Mouse (Mus musculus) lung, embryonic 15.5 days (tissue): ENCODE measurements around the gene Olfr692. TPM values are rescaled to one million over a fixed set of nuclear protein-coding genes. Genes with fewer than 3 reads are reported as not detected.
"Not testable (repeated sequence)": the region's sequence is repeated elsewhere in the genome, so short reads cannot be mapped to it uniquely, and the experiment has no call there.

Experiments used
- ATAC-seq: fragments of 200-750 bp; cut with Nextera tagmentation; 2 replicates; pipeline ENCODE4 v1.8.0; 2017; ENCODE audit warnings: moderate number of reproducible peaks, borderline replicate concordance; ENCODE audit not compliant: low FRiP score, low TSS enrichment; ENCODE audit errors: extremely low read depth
- H3K27ac ChIP-seq: fragments of 300-500 bp; sonication (generic); 2 replicates; pipeline ENCODE4 v1.5.1; 2015; ENCODE audit warnings: moderate library complexity, mild to moderate bottlenecking, inconsistent platforms
- H3K27me3 ChIP-seq: fragments of 300-500 bp; sonication (generic); 2 replicates; pipeline ENCODE4 v1.6.1; 2015; ENCODE audit warnings: inconsistent platforms
- H3K36me3 ChIP-seq: fragments of 300-500 bp; sonication (generic); 2 replicates; pipeline ENCODE4 v1.6.1; 2015; ENCODE audit warnings: inconsistent platforms
- H3K4me1 ChIP-seq: fragments of 300-500 bp; sonication (generic); 2 replicates; pipeline ENCODE4 v1.6.1; 2015; ENCODE audit warnings: inconsistent platforms
- H3K4me2 ChIP-seq: fragments of 300-500 bp; sonication (generic); 2 replicates; pipeline ENCODE4 v1.6.1; 2015; ENCODE audit warnings: inconsistent platforms, mild to moderate bottlenecking, moderate library complexity
- H3K4me3 ChIP-seq: fragments of 300-500 bp; sonication (generic); 2 replicates; pipeline ENCODE4 v1.5.1; 2015; ENCODE audit warnings: mild to moderate bottlenecking, inconsistent platforms
- H3K9ac ChIP-seq: fragments of 300-500 bp; sonication (generic); 2 replicates; pipeline ENCODE4 v1.6.1; 2015; ENCODE audit warnings: inconsistent platforms
- H3K9me3 ChIP-seq: fragments of 300-500 bp; sonication (generic); 2 replicates; pipeline ENCODE4 v1.6.1; 2016; ENCODE audit warnings: inconsistent platforms
- whole genome bisulfite sequencing: fragments of 180-500 bp; shearing (Covaris S2); methylation state at CpG from one replicate; pipeline ENCODE4 v1.1.7; 2015; 5-methylcytosine and 5-hydroxymethylcytosine counted together
- polyA plus RNA-seq: library from polyadenylated mRNA; unstranded; fragments of >200 nt; fragmentation: Nextera tagmentation; extraction: Ambion mirVana; gene quantifications from 2 replicates; pipeline ENCODE4 v1.2.1, GENCODE M21; 2015

Olfr692 gene
- polyA plus RNA-seq, 1 experiment from 2014 or later = not detected

GRCm38 (mm10) chr7:105411874-105412632 is 44.0 kb downstream of the Olfr692 start:
- H3K9ac ChIP-seq, H3K4me1 ChIP-seq, H3K36me3 ChIP-seq, H3K27ac ChIP-seq, H3K4me3 ChIP-seq, H3K27me3 ChIP-seq, ATAC-seq, H3K4me2 ChIP-seq, H3K9me3 ChIP-seq: not testable (repeated sequence)
- WGBS = 49% methylated on average over 8 of the region's 8 CpGs

GRCm38 (mm10) chr7:105414385-105414784 is 46.4 kb downstream of the Olfr692 start:
- no peak overlapping the region for H3K9ac ChIP-seq
- H3K4me2 ChIP-seq = no peak overlapping the region
- ATAC-seq = no peak
- no peaks in the 10 kb centered on the region for H3K9me3 ChIP-seq
- H3K27ac ChIP-seq = no peak overlapping the region
- no peaks in the 10 kb centered on the region for H3K4me1 ChIP-seq
- no peak overlapping the region for H3K4me3 ChIP-seq
- H3K36me3 ChIP-seq = no peaks in the 10 kb centered on the region
- whole genome bisulfite sequencing = 48% methylated on average over 6 of the region's 6 CpGs
- H3K27me3 ChIP-seq = no peaks in the 10 kb centered on the region

- no peak for ATAC-seq
- no peak overlapping the region for H3K27ac ChIP-seq
- no peak overlapping the region for H3K4me3 ChIP-seq
- WGBS = 92% methylated on average over 7 of the region's 7 CpGs
- no peaks in the 10 kb centered on the region for H3K36me3 ChIP-seq
- no peaks in the 10 kb centered on the region for H3K27me3 ChIP-seq
- no peak overlapping the region for H3K9ac ChIP-seq
- no peaks in the 10 kb centered on the region for H3K9me3 ChIP-seq
- no peaks in the 10 kb centered on the region for H3K4me1 ChIP-seq
- no peak overlapping the region for H3K4me2 ChIP-seq
Measured at GRCm38 (mm10) chr7:105416529-105416928, 48.5 kb downstream of the Olfr692 start.

- Histone ChIP-seq H3K27me3 (no peaks in the 10 kb centered on the region), H3K4me3 (no peak overlapping the region), H3K9me3 (no peaks in the 10 kb centered on the region), H3K4me1 (no peaks in the 10 kb centered on the region), H3K27ac (no peak overlapping the region), H3K4me2 (no peak overlapping the region), H3K9ac (no peak overlapping the region), H3K36me3 (no peaks in the 10 kb centered on the region)
- no peak for ATAC-seq
- 86% methylated on average over 5 of the region's 5 CpGs for WGBS
Measured at GRCm38 (mm10) chr7:105418106-105418505, 50.1 kb downstream of the Olfr692 start.

Other genes with a start within 250 kb of the Olfr692 start
- not detected in 2 replicates for gene Olfr683, start 221.2 kb upstream of the Olfr692 start, polyA plus RNA-seq
- not detected in 2 replicates for gene Olfr684, start 204.6 kb upstream of the Olfr692 start, polyA plus RNA-seq
- gene Olfr685, start 182.2 kb upstream of the Olfr692 start, polyA plus RNA-seq = not detected in 2 replicates
- gene Olfr686, start 160.7 kb upstream of the Olfr692 start, polyA plus RNA-seq = not detected in 2 replicates
- gene Olfr688, start 80.1 kb upstream of the Olfr692 start, polyA plus RNA-seq = not detected in 2 replicates
- gene Olfr689, start 57.1 kb upstream of the Olfr692 start, polyA plus RNA-seq = not detected in 2 replicates
- gene Olfr690, start 34.1 kb upstream of the Olfr692 start, polyA plus RNA-seq = not detected in 2 replicates
- not detected in 2 replicates for gene Olfr691, start 26.0 kb upstream of the Olfr692 start, polyA plus RNA-seq
- not detected in 2 replicates for gene Gm5901, start 6.8 kb downstream of the Olfr692 start, polyA plus RNA-seq
- gene Fam160a2, start 31.8 kb downstream of the Olfr692 start, polyA plus RNA-seq = 40.3 and 41.0 TPM in 2 replicates
- not detected in 2 replicates for gene Cnga4, start 36.3 kb downstream of the Olfr692 start, polyA plus RNA-seq
- gene Cckbr, start 57.5 kb downstream of the Olfr692 start, polyA plus RNA-seq = 0.21 and 0.29 TPM in 2 replicates
- 106 and 110 TPM in 2 replicates for gene Cavin3, start 114.1 kb downstream of the Olfr692 start, polyA plus RNA-seq
- 36.9 and 40.0 TPM in 2 replicates for gene Smpd1, start 186.1 kb downstream of the Olfr692 start, polyA plus RNA-seq
- 43.6 and 47.8 TPM in 2 replicates for gene Apbb1, start 213.4 kb downstream of the Olfr692 start, polyA plus RNA-seq
- gene Hpx, start 231.9 kb downstream of the Olfr692 start, polyA plus RNA-seq = 1.1 and 2.4 TPM in 2 replicates